Mouse (Mus musculus) cerebellum, adult 9-11 months (tissue): Measurements from ENCODE around the gene Tpm3-rs7.
"Not testable (repeated sequence)": the region's sequence is repeated elsewhere in the genome, so short reads cannot be mapped to it uniquely, and the experiment has no call there.

Experiments
- DNase-seq: peaks from one replicate; pipeline ENCODE4 v3.0.0; 2022

The Tpm3-rs7 gene

GRCm38 (mm10) chr14:113314499-113314898, at the start of gene Tpm3-rs7:
TSS of gene Tpm3-rs7 (plus strand) at chr14:113314608.
- not testable (repeated sequence) for DNase-seq

- no peak for DNase-seq
These were observed 2.6 kb downstream of the Tpm3-rs7 start for GRCm38 (mm10) chr14:113317023-113317422.

GRCm38 (mm10) chr14:113363361-113363760, 49.0 kb downstream of the Tpm3-rs7 start:
- peak; percentile 59 for DNase-seq
